Mouse (Mus musculus) stomach, embryonic 14.5 days (tissue): ENCODE results near the gene Astn2. TPM values are rescaled to one million over a fixed set of nuclear protein-coding genes. Genes with fewer than 3 reads are reported as not detected.

Experiments used
- ATAC-seq: fragments of 200-750 bp; cut with Nextera tagmentation; 2 replicates; pipeline ENCODE4 v1.8.0; 2017; ENCODE audit warnings: low read depth, moderate TSS enrichment; ENCODE audit not compliant: insufficient number of reproducible peaks, insufficient read depth, low FRiP score
- H3K27ac ChIP-seq: fragments of 300-500 bp; sonication (generic); 2 replicates; pipeline ENCODE4 v1.5.1; 2014; ENCODE audit warnings: mild to moderate bottlenecking, low read length, moderate library complexity, mixed read lengths
- H3K27me3 ChIP-seq: fragments of 300-500 bp; sonication (generic); 2 replicates; pipeline ENCODE4 v1.6.1; 2014; ENCODE audit warnings: low read length, control low read depth, mixed read lengths; ENCODE audit not compliant: control insufficient read depth, insufficient read depth
- H3K36me3 ChIP-seq: fragments of 300-500 bp; sonication (generic); 2 replicates; pipeline ENCODE4 v1.6.1; 2014; ENCODE audit warnings: mild to moderate bottlenecking, control low read depth, low read length, moderate library complexity, mixed read lengths; ENCODE audit not compliant: control insufficient read depth, insufficient read depth
- H3K4me1 ChIP-seq: fragments of 300-500 bp; sonication (generic); 2 replicates; pipeline ENCODE4 v1.6.1; 2014; ENCODE audit warnings: low read length, control low read depth, mixed read lengths; ENCODE audit not compliant: control insufficient read depth, insufficient read depth
- H3K4me2 ChIP-seq: fragments of 300-500 bp; sonication (generic); replicated peaks from 2 replicates; pipeline ENCODE4 v1.6.1; 2014; ENCODE audit warnings: low read depth, low read length, control low read depth
- H3K4me3 ChIP-seq: fragments of 300-500 bp; sonication (generic); 2 replicates; pipeline ENCODE4 v1.5.1; 2014; ENCODE audit warnings: low read depth, low read length, control low read depth
- H3K9ac ChIP-seq: fragments of 300-500 bp; sonication (generic); replicated peaks from 2 replicates; pipeline ENCODE4 v1.6.1; 2014; ENCODE audit warnings: low read depth, mild to moderate bottlenecking, control low read depth, low read length, moderate library complexity, mixed read lengths
- H3K9me3 ChIP-seq: fragments of 300-500 bp; sonication (generic); 2 replicates; pipeline ENCODE4 v1.6.1; 2016; ENCODE audit warnings: low read depth, low read length, control low read depth; ENCODE audit not compliant: control insufficient read depth
- WGBS: fragments of 180-500 bp; shearing (Covaris S2); extraction: QIAGEN DNeasy Blood & Tissue Kit; methylation state at CpG from one replicate; pipeline ENCODE4 v1.1.7; 2014; 5-methylcytosine and 5-hydroxymethylcytosine counted together
- polyA plus RNA-seq: library from polyadenylated mRNA; unstranded; fragments of >200 nt; fragmentation: Nextera tagmentation; extraction: Ambion mirVana; gene quantifications from 2 replicates; pipeline ENCODE4 v1.2.1, GENCODE M21; 2014

The Astn2 gene
- polyA plus RNA-seq, 1 experiment from 2014 or later: 0.64 TPM

DNA sequence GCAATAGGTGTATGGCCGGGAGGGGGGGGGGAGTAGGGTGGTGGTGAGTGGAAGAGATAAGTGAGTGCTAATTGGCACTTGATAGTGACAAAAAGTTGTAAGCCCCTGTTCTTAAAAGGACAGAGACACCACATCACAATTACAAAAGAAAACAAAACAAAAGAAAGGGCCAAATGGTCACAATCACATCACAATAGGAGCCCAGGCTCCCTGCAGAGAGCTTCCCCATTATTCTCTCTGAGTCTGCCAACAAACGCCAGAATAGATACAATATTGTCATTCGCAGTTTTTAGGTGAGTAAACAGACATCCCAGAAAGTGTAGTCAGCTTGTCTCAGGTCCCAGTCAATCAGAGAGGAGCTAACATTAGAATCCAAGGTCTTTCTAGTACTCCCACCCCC is 573.9 kb downstream of the Astn2 start:
- no peak for ATAC-seq

DNA sequence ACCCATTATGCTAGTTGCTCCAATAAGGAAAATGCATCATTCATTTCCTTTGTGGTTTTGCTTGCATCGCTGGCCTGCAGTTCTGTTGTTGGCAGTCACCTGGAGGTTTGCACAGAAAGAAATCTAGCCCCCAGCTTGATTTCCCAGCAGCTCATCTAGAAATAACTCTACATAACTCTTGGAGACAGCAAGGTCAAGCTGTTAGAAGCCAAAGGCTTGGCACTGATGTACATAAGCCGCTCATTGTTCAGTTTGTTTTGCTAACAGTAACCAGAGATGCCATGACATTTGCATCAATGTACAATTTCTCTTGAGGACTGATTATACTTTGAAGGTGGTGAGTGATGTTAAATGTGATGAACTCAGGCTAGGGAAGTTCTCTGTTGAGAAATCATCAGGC is 583.3 kb downstream of the Astn2 start:
- H3K4me3 ChIP-seq: no peak overlapping the region
- H3K4me1 ChIP-seq: no peaks in the 10 kb centered on the region
- H3K36me3 ChIP-seq: no peaks in the 10 kb centered on the region
- no peak overlapping the region for H3K9ac ChIP-seq
- no peaks in the 10 kb centered on the region for H3K9me3 ChIP-seq
- H3K27ac ChIP-seq: no peak overlapping the region
- no peaks in the 10 kb centered on the region for H3K27me3 ChIP-seq
- no peak for ATAC-seq
- 74% methylated on average over 2 of the region's 2 CpGs for whole genome bisulfite sequencing
- no peak overlapping the region for H3K4me2 ChIP-seq

More for the DNA sequence above, 573.9 kb downstream of the Astn2 start:
- Histone ChIP-seq H3K9me3 (no peaks in the 10 kb centered on the region), H3K27ac (no peak overlapping the region), H3K36me3 (no peaks in the 10 kb centered on the region), H3K4me3 (no peak overlapping the region), H3K4me1 (no peaks in the 10 kb centered on the region), H3K9ac (no peak overlapping the region), H3K27me3 (no peaks in the 10 kb centered on the region), H3K4me2 (no peak overlapping the region)
- WGBS: 11% methylated on average over 3 of the region's 3 CpGs

DNA sequence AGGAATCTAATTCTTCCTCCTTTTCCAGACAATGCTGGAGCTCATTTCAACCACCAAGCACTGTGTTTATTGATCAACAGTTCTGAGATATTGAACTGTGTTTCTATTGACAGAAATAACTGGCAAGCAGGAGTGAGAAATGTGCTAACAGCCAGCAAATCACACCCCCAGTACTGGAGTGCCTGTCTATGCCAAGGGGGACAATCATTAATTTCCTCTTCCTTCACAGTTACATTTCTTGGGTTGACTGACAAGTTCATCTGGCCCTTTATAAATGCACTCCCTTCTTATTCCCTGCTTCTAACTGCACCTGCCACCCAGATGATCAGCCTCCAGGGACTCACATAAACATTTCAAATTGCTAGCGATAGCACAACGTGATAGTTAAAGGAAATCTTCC is 584.2 kb downstream of the Astn2 start:
- no peak for ATAC-seq

DNA sequence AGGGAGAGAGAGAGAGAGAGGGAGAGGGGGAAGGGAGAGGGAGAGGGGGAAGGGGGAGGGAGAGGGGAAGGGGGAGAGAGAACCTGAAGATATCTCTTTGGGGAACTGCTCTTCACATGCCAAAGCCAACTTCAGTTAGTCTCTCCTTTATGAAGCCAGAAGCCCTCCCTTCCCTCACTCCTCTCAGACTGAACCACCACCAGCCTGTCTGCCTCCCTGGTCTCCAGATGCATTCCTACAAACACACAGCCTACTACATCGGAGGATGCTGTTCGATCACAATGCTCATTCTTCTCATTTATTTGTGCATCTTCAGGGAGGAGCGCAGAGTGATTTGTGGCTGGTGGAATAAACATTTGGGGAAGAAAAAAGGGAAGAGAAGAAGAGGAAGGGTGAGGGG is 584.6 kb downstream of the Astn2 start:
- 62% methylated on average over 3 of the region's 3 CpGs for WGBS
- no peaks in the 10 kb centered on the region for H3K4me1 ChIP-seq
- H3K4me3 ChIP-seq: no peak overlapping the region
- no peaks in the 10 kb centered on the region for H3K27me3 ChIP-seq
- no peaks in the 10 kb centered on the region for H3K36me3 ChIP-seq
- H3K4me2 ChIP-seq: no peak overlapping the region
- H3K27ac ChIP-seq: no peak overlapping the region
- H3K9ac ChIP-seq: no peak overlapping the region
- H3K9me3 ChIP-seq: no peaks in the 10 kb centered on the region
- no peak for ATAC-seq

More for the DNA sequence above, 584.2 kb downstream of the Astn2 start:
- Histone ChIP-seq H3K27ac (no peak overlapping the region), H3K4me3 (no peak overlapping the region), H3K36me3 (no peaks in the 10 kb centered on the region), H3K9me3 (no peaks in the 10 kb centered on the region), H3K9ac (no peak overlapping the region), H3K27me3 (no peaks in the 10 kb centered on the region), H3K4me2 (no peak overlapping the region), H3K4me1 (no peaks in the 10 kb centered on the region)
- WGBS: 36% methylated on average over 2 of the region's 2 CpGs

DNA sequence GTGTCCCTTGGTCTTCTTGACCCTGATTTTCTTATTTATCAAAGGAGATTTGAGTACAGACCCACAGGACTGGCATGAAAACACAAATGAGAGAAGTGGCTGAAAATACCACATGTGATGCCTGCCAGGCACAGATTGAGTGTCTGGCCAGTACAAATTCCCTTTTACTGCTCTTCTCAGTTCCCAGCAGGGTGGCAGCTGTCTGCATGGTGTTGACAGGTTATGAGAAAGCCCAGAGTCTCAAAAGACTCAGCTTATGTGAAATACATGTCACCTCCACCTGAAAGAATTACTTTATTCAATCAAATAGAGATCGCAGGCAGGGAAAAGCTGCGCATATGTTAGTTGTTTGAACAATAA is 590.3 kb downstream of the Astn2 start:
- Histone ChIP-seq H3K9me3 (no peaks in the 10 kb centered on the region), H3K27ac (no peak overlapping the region), H3K36me3 (no peaks in the 10 kb centered on the region), H3K4me1 (no peaks in the 10 kb centered on the region), H3K4me3 (no peak overlapping the region), H3K9ac (no peak overlapping the region), H3K27me3 (no peaks in the 10 kb centered on the region), H3K4me2 (no peak overlapping the region)
- WGBS: 79% methylated on average over 2 of the region's 2 CpGs
- ATAC-seq: no peak

DNA sequence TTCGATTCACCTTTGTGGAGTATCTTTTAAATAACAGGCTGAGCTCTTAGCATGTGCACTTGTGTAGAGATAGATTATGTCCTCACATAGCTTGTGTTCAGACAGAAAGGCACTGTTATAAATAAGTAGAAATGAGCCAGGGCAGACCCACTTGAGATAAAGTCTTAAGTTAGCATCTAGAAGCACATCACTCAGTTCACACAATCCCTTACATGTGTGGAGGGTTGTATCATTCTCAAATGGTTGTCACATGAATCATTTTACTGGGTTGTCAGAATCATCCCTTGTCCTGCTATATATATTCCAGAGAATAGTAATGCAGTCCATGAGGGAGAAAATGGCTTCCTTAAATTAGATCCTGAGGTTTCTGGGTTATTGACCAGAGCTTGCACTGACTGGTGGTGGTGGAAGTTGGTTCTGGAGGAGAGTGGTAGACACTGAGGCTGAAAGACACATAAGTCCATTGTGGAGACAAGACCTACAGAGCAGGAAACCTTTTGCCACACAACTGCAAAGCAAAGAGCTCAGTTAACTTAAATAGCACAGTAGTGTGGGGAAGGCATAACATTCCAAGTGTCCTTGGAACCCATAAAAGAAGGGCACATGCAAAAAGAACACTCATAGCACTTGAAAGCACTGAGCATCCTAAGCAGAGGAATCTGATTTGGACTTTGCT is 590.8 kb downstream of the Astn2 start:
- Histone ChIP-seq H3K36me3 (no peaks in the 10 kb centered on the region), H3K27ac (no peak overlapping the region), H3K4me1 (no peaks in the 10 kb centered on the region), H3K9ac (no peak overlapping the region), H3K4me2 (no peak overlapping the region), H3K27me3 (no peaks in the 10 kb centered on the region), H3K9me3 (no peaks in the 10 kb centered on the region), H3K4me3 (no peak overlapping the region)
- 90% methylated on average over 1 of the region's 1 CpGs for WGBS
- no peak for ATAC-seq

DNA sequence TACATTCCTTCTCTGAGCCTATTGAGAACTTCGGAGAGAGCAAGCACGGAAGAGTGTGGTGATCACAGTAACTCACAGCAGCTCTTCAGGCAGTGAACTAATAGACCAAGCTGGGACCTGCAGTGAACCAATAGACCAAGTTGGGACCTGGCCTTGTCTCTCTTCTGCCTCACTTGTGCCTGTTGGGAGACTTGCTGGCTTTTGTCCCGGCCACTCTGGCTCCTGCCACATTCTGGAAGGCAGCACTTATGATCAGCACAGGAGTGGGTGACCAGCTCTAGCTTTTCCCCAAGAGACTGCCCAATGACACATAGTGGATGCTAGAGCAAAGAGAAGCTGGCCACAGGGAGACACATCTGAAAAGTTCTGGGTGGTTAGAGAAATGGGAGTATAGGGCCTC is 597.1 kb downstream of the Astn2 start:
- H3K27me3 ChIP-seq: no peaks in the 10 kb centered on the region
- WGBS: 76% methylated on average over 3 of the region's 3 CpGs

DNA sequence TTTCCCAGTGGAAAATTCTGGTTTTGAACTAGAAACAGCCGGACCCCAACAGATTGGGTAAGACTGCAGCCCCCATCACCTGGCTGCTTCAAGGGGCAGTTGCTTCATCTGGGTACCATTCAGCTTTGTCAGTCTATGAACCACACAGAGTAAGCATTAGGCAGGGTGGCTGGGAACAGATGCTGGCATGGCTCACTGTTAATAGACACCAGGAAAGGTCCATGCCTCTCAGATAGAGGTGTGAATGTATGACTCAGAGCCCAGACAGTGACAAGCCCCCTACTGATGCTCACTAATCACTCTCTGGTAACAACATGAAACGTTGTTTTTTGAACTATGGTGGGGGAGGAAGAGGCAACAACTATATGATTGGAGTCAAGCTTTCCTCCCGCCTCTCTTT is 603.2 kb downstream of the Astn2 start:
- no peak overlapping the region for H3K4me2 ChIP-seq
- no peak for ATAC-seq
- no peaks in the 10 kb centered on the region for H3K9me3 ChIP-seq
- no peaks in the 10 kb centered on the region for H3K27me3 ChIP-seq
- no peaks in the 10 kb centered on the region for H3K36me3 ChIP-seq
- 62% methylated on average over 3 of the region's 3 CpGs for WGBS
- H3K9ac ChIP-seq: no peak overlapping the region
- H3K4me3 ChIP-seq: no peak overlapping the region
- no peaks in the 10 kb centered on the region for H3K4me1 ChIP-seq
- no peak overlapping the region for H3K27ac ChIP-seq

More for the DNA sequence above, 597.1 kb downstream of the Astn2 start:
- no peak overlapping the region for H3K4me3 ChIP-seq
- H3K4me2 ChIP-seq: no peak overlapping the region
- H3K9ac ChIP-seq: no peak overlapping the region
- H3K27ac ChIP-seq: no peak overlapping the region
- ATAC-seq: no peak
- H3K4me1 ChIP-seq: no peaks in the 10 kb centered on the region
- no peaks in the 10 kb centered on the region for H3K9me3 ChIP-seq
- H3K36me3 ChIP-seq: no peaks in the 10 kb centered on the region

DNA sequence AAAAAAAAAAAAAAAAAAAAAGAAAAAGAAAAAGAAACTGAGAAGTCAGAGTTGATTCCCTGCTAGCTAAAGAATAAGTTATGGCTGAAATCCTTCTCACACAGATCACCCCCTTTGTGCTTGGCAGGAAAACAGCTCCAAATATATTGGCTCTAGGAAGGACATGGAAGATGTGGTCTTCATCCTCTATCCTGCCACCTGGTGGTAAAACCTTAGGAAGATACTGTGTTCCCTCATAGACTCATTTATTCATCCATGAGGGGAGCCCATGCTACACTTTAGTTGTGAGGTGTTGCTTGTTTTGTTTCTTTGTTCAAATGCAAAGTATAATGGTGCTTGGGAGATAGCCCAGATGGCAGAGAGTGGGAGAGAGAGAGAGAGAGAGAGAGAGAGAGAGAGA is 613.4 kb downstream of the Astn2 start:
- no peaks in the 10 kb centered on the region for H3K9me3 ChIP-seq
- ATAC-seq: no peak

More for the DNA sequence above, 613.4 kb downstream of the Astn2 start:
- Histone ChIP-seq H3K27me3 (no peaks in the 10 kb centered on the region), H3K4me3 (no peak overlapping the region), H3K4me1 (no peaks in the 10 kb centered on the region), H3K27ac (no peak overlapping the region), H3K9ac (no peak overlapping the region), H3K4me2 (no peak overlapping the region), H3K36me3 (no peaks in the 10 kb centered on the region)
